Mouse (Mus musculus) gastrocnemius, postnatal 10 days (tissue): ENCODE measurements around the gene H2afy. TPM values are rescaled to one million over a fixed set of nuclear protein-coding genes. Genes with fewer than 3 reads are reported as not detected.

Source experiments
- DNase-seq: peaks from one replicate; pipeline ENCODE4 v3.0.0; 2021; ENCODE audit warnings: mixed read lengths
- total RNA-seq, 2 experiments: library from RNA; stranded (reverse); gene quantifications; 2 replicates each; pipeline ENCODE4 v1.2.3; 2021

Gene H2afy
- total RNA-seq, 2 experiments from 2014 or later = 68.3 to 81.6 TPM

- no peak for DNase-seq
Measured at GRCm38 (mm10) chr13:56112980-56113379, 23.2 kb downstream of the H2afy start.

- DNase-seq = no peak
Measured at GRCm38 (mm10) chr13:56112496-56112895, 23.7 kb downstream of the H2afy start.

- no peak for DNase-seq
Measured at GRCm38 (mm10) chr13:56111601-56112000, 24.6 kb downstream of the H2afy start.

DNA sequence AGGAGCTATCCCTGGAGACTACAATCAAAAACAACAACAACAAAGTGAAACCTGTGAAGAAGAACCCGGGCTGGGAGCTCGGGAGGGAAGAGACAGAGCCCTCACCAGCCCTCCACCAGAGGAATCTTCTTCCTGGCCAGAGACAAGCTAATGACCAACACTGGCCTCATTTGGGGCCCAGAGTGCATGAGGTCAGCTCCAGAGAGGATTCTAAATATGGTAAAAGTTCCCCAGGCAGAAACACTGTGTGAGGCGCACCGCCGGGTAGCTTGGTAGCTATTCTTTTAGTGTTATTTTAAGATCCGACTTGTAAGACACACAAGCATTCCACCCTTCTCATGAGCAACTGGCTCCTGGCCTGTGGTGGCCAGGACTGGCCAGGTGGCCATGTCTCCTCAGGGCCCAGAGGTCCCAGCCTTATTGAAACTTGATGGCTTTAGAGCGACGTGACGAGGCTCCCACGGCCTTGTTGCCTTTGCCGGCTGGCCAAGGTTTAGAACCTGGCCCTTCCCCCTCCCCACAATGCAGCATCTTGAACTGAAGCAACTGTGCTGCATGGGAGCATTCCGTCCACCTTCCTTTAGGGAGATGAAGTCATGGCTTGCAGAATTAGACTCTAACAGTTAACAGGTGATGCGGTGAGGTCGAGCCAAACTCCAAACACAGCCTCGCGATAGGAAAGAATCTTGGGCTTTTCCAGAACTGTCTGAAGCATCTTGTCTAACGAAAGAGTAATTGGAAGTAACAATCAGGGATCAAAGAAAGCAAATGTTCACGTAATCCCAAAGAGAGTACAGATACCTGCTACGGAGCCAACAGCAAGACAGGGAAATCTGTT, 25.2 kb downstream of the H2afy start:
- DNase-seq = no peak

GRCm38 (mm10) chr13:56109703-56110102, 26.5 kb downstream of the H2afy start:
- DNase-seq = no peak

DNA sequence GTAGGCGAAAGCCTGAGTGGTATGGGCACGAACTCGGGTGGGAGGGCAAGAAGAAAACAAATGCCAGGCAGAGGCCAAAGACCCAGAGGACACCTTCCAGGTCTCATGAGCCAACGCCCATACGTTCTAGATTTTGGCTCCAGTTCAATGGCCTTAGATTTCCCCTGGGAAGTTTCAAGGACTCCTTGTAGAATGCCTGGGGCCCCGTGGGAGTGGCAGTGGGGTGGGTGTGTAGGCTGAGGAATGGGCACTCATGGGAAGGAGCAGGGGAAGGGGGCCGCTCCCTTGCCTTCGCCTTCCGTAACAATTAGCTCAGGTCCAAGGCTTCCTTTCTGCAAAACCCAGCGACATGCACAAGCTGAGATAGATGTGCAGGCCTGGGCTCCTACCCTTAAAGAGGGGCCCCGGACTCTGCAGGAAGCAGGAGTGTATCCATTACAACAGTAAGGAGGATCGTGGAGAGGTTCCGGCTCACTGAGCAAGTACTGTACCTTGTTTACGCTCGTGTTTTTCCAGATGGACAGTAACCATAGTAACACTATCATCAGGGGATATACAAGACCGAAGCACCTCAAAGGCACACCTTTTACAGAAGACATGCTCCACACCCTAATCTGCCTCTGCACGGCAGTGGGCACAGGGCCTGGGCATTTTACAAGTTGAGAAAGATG, 27.2 kb downstream of the H2afy start:
- no peak for DNase-seq

- no peak for DNase-seq
Measured at GRCm38 (mm10) chr13:56104971-56105391, 31.2 kb downstream of the H2afy start.

DNA sequence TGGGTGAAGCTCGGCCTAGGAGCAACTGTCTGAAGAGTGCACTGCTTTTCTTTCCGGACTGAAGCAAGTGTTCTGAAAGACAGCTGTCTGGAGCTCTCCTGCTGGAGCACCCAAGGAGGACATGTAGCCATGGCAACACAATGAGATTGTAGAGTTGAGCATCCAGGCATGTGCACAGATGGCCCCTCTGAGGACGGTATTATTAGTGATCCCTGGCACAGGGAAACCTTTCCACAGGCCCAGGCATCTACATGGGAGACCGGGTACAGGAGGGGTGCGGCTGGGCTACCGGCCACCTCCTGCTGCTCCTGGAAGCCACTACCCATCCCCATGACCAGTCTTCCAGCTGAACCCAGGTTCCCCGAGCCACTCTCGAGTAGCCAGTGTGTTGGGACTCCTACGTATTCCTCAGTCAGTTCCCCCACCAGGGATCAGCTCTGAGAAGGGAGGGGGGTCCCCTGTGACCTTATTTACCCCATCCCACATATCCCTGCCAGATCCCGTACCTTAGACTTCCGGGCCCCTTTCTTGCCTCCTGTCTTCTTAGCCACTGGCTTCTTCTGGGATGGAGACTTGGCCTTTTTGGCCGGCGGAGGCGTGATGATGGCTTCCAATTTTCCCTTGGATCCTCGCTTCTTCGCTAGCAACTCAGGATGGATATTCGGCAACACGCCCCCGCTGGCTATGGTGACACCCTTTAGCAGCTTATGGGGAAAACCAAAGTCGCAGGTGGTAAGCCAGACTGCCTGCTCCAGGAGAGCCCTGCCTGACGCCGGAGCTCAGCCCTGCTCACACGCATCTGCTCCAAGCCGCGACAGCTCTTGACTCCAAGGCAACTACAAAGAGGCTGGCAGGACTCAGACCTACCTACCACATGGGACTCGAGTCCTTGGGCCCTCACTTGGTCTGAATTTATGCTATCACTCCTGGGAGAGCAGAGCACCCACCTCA, 32.1 kb downstream of the H2afy start:
- no peak for DNase-seq

DNA sequence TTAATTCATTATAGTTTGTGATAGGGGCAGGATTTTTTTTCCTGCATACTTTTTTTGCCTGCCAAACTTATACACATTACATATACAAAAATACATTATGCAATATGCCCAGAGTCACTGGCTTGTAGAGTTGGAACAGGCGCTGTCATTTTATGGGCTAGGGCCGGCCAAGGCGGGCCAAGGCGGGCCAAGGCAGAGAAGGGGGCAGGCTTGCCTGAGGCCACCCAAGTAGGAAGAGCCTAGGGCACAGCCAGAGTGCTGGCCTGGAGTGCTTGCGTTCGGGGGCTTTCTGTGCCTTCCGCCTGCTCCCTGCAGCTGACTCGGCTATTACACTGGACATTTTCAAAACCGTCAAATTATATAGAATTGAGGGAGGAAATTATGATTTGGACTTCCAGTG, 34.0 kb downstream of the H2afy start:
- no peak for DNase-seq

GRCm38 (mm10) chr13:56095601-56096195, 40.5 kb downstream of the H2afy start:
- DNase-seq = no peak

GRCm38 (mm10) chr13:56094544-56094943, 41.6 kb downstream of the H2afy start:
- no peak for DNase-seq

GRCm38 (mm10) chr13:56093680-56094079, 42.5 kb downstream of the H2afy start:
- no peak for DNase-seq

- no peak for DNase-seq
Measured at GRCm38 (mm10) chr13:56092606-56093005, 43.6 kb downstream of the H2afy start.

GRCm38 (mm10) chr13:56090597-56090996, 45.6 kb downstream of the H2afy start:
- DNase-seq = no peak

- DNase-seq = no peak
Measured at GRCm38 (mm10) chr13:56088602-56089001, 47.6 kb downstream of the H2afy start.

GRCm38 (mm10) chr13:56087936-56088335, 48.2 kb downstream of the H2afy start:
- no peak for DNase-seq

- DNase-seq = no peak
Measured at GRCm38 (mm10) chr13:56084146-56084905, 51.8 kb downstream of the H2afy start.

DNA sequence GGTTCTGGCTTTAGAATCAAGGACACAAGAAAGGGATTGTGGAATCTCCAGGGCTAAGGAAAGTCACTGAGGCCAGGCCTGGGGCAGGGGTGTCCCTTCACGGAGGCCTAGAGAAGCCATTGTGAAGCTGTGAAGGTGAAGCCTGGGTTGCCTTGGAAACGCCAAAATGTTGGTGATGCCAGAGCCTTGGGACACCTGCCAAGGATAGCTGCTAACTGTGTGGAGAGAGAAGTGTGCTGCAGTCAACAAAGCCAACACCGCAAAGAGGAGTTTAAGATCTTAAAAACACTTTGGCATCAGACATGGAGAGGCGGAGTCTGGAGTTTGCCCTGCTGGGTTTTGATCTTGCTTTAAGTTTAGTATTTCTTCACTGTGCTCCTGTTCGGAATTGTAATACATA, 54.5 kb downstream of the H2afy start:
- DNase-seq = peak; percentile 4

DNA sequence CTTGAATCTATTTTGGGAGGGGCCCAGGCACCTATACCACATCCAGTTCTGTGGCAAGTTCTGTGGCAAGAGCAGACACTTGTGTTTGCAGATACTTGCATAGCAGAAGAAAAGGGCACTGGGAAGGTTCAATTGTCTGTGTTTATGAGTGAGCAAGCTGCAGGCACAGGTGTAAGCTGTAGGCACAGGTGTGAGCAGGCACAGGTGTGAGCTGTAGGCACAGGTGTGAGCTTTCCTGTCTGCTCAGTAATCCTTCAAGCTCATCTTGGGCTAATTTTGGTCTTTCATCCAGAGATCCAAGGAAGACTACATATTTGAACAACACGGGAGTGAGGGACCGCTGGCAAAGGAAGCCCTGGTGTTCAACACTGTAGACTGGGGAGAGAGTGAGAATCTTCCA, 56.5 kb downstream of the H2afy start:
- DNase-seq = no peak

DNA sequence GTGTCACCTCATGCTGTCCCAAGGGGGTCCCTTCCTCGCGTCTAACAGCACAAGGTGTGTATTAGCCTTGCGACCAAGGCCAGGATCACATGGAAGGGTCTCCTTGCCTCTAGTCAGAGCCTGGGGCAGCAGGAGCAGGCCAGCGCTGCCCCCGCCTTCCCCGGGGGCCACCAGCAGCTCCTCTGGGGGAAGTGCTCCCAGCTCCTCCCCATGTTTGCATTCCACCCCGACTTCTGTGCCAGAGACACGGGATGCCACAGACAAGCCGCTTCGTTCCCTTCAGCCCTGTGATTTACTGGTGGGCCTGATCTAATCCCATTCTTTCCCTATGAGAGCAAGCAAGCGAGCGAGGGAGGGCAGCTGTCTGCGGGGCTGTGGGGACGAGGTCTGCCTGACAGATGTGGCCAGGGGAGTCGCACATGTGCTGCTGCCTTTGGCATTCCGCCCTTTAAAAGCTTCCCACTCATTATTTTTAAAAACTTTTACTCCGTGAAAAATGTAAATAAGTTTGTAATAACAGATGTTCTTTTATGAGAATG, 57.4 kb downstream of the H2afy start:
- no peak for DNase-seq

- no peak for DNase-seq
Measured at GRCm38 (mm10) chr13:56075930-56076329, 60.2 kb downstream of the H2afy start.
